Mouse (Mus musculus): ENCODE results near the gene Creld1.

The Creld1 gene

GRCm38 (mm10) chr6:113483100-113483615, at the start of gene Creld1:
Creld1 (plus strand) TSS chr6:113483297.
- DNase-seq: peak; percentile 91

DNA sequence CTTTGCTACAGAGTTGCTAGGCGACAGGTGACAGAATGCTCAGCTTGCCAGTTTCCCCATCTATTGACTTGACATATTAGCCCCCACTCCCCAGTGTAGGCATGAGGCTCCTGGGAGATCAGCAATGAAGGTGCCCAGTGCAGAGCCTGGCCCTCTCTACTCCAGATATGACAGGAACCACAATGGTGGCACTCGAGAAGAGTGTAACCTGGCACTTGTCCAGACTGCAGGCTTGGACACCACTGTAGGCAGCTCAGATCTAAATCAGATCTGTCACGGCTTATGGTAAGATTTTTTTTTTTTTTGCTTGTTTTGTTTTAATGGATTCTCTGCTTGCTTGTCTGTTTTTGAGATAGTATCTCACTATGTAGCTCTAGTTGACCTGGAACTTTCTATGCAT, 49.4 kb upstream of the Creld1 start:
- DNase-seq: no peak

DNA sequence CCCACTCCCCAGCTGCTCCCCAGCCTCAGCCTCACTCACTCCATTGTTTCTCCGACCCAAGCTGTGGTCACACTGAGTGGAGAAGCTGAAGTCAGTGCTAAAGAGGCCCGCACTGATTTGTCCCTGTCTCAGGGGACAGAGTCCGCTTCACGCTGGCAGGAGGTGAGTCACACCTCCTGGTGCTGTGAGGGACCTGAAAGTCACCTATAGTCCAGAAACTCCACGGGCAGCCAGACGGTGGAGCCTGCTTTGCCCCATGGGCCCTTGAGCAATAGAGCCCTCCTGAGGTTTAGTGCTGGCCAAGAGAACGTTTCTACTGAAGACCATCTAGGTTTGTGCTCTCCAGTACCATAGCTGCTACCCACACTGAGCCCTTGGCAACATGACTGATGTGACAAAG, 48.4 kb upstream of the Creld1 start:
- no peak for DNase-seq

DNA sequence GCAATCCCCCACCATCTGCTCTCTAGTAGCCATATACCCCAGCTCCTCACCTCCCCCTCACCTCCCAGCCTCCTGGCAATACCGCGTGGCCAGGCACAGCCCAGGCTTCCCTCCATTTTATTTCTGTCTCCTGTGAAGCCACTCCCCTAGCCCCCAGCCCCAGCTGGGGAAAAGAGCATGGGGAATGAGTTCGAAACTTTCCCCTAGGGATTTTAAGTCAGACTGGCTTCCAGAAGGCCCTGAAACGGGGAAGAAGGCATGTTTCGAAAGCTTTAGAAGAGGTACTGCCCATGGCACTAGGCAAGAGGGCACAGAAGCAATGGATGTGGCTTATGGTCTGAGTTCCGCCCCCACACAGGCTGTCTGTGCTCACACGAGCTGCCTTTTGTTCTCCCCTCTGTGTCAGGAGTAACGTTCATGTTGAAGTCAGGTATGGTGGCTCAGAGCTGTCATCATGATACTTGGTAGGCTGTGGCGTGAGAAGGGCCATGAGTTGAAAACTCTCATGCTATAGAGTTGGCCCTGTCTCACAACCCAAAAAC, 47.4 kb upstream of the Creld1 start, which contains the start of gene Cidec:
Gene Cidec, minus strand, starts transcription at position 97 of the 542 bp plus-strand sequence.
- DNase-seq: no peak

GRCm38 (mm10) chr6:113437135-113437534, 46.0 kb upstream of the Creld1 start:
- no peak for DNase-seq

DNA sequence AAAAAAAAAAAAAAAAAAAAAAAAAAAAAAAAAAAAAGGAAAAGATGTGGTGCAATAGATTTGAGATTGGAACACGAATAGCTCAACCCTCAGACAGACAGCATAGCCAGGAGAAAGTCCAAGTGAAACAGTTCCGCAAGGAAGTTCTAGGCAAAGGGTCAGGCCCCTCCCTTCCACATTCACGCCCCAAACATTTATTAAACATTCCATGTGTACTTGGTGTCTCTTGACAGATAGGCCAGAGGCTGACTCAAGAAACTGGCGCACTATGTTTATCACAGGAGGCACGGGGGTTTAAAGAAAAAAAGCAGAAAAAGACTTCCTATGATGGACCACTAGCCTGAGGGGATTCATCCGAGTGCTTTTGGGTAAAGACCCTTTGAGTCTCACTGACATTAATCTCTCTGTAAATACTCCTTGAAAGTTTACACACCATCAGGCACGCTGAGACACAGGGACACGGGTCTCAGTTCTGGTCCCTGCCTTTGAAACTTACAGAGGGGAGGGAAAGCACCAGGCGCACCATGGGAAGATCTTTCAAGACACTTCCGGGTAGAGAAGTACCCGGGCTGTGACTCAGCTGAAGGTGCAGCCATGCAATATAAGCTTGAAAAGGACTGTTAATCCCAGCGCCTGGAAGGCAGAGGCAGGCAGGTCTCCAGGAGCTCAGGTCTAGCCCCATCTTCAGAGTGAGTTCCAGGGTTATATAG, 44.2 kb upstream of the Creld1 start:
- no peak for DNase-seq

GRCm38 (mm10) chr6:113440686-113441085, 42.4 kb upstream of the Creld1 start:
- DNase-seq: no peak

DNA sequence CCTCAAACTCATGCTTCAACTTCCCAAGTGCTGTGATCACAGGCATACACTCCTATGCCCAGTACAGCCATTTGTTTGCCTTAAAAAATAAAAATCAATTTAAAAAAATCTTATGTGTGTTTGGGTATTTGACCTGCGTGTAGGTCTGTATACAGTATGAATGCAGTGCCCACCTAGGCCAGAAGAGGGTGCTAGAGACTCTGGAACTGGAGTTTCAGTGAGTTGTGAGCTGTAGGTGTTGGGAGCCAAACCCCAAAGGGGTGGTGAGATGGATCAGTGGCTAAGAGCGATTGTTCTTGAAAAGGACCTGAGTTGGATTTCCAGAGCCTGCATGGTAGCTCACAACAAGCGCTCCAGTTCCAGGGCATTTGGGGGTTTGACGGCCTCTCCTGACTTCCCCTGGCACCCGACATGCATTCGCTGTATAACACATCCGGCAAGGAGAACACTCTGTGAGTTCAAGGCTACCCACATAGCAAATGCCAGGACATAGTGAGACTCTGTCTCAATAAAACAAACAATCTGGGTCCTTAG, 41.9 kb upstream of the Creld1 start:
- DNase-seq: peak; percentile 82

DNA sequence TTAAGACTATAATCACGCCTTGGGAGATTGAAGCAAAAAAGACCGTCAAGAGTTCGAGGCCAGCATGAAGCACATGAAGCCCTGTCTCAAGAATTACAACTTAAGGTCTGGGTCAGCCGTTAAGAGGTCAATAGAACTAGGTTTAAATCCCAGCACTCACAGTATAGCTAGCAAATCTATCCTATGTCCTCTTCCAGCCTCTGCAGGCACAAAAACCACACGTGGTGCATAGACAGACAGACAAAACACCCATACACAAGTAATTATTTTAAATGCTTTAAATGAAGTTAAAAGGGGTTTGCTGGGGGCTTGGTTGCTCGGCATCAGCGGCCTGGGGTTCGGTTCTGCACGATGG, 41.0 kb upstream of the Creld1 start:
- DNase-seq: no peak

- DNase-seq: peak; percentile 88
Measured at GRCm38 (mm10) chr6:113442442-113443090, 40.5 kb upstream of the Creld1 start, which contains the start of gene Jagn1. Jagn1 (plus strand) TSS chr6:113442569.

DNA sequence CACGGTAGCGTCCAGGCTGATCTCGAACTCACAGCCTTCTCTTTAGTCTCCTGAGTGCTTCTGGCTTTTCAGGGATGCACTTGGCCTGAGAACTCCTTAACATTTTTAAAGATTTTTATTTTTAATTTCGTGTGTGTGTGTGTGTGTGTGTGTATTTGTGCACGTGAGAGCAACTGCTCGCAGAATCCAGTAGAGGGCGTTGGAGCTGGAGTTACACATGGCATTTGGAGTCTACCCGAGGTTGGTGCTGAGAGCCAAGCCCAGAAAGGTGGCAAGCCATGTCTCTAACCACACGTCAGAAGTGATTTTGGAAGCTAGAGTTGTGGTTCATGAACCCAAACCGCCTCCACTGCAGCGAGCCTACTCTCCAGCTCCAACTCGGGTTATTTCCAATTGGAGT, 40.0 kb upstream of the Creld1 start:
- DNase-seq: no peak

- no peak for DNase-seq
Measured at GRCm38 (mm10) chr6:113444207-113444965, 38.7 kb upstream of the Creld1 start.

- DNase-seq: no peak
Measured at GRCm38 (mm10) chr6:113447639-113448038, 35.5 kb upstream of the Creld1 start.

- DNase-seq: no peak
Measured at GRCm38 (mm10) chr6:113451839-113452238, 31.3 kb upstream of the Creld1 start.

DNA sequence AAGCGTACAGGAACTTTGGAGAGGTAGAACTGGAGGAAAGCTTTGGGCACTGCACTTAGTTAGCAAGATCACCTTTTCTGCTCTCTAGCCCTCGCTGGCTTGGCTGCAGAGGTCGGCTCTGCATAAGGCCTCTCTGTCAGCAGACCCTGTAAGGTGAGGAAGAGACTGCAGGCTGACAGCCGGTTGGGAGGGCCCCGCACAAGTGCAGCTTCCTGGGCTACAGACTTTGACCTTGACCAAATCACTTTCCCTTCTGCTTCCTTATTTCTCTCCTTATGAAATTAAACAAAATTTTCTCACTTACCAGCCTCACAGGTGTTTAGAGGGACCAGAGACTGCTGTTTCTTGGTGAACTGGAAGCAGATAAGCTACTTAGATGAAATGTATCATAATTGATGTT, 28.1 kb upstream of the Creld1 start:
- peak; percentile 29 for DNase-seq

- peak; percentile 64 for DNase-seq
Measured at GRCm38 (mm10) chr6:113457952-113458534, 25.1 kb upstream of the Creld1 start, which contains the start of gene Il17re. Il17re (plus strand) TSS chr6:113458484.

- peak; percentile 36 for DNase-seq
Measured at GRCm38 (mm10) chr6:113458635-113459034, 24.5 kb upstream of the Creld1 start.

DNA sequence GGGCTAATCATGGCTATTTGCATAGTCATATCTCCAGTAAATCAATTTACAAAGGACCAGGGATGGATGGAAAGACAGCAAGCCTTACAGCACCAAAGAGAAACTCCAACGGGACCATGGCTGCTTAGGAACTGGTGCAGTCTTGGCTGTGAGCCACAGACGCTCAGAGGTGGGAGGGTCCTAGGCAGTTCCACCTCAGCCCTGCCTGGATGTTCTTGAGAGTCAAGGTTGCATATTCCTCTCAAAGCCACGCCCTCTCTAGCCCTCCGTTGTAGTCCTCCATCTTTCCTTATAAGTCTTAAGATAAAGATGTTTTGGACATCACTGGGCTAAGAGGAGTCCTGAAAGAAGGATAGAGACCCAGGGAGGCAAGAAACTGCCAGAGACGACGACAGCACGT, 19.1 kb upstream of the Creld1 start:
- DNase-seq: no peak

DNA sequence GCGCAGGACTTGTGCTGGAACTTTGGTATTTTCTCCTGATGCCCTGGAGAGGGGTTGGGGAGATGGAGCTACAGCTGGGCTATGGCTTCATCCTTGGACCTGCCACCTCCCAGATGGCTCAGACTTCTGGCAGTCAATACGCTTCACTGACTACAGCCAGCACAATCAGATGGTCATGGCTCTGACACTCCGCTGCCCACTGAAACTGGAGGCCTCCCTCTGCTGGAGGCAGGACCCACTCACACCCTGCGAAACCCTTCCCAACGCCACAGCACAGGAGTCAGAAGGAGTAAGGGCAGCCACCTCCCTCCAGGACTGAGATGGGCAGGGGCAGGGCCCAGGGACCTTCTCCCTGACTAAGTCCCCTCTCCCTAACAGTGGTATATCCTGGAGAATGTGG, 17.5 kb upstream of the Creld1 start:
- no peak for DNase-seq

GRCm38 (mm10) chr6:113468512-113468911, 14.6 kb upstream of the Creld1 start:
- DNase-seq: no peak

GRCm38 (mm10) chr6:113469021-113469420, 14.1 kb upstream of the Creld1 start:
- peak; percentile 86 for DNase-seq

- peak; percentile 72 for DNase-seq
Measured at GRCm38 (mm10) chr6:113469432-113469831, 13.7 kb upstream of the Creld1 start.
